Mouse (Mus musculus): Measurements from ENCODE around the gene Six5. TPM values are rescaled to one million over a fixed set of nuclear protein-coding genes. Genes with fewer than 3 reads are reported as not detected.

Gene Six5
- polyA plus RNA-seq, 1 experiment = 11.4 TPM

DNA sequence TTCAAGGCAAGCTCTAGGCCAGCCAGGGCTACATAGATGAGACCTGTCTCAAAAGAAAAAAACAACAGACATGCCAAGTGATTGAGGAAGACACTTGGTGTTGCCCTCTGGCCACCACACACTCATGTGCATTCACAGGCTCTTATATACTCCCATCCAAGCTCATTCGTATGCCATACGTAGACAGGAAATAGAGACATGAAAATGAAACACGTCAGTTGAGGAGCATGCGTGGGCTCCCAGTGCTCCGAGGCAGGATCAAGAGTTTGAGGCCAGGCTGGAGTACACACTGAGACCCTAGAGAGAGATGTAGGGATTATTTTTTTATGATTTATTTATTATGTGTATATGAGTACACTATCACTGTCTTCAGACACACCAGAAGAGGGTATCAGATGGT is 35.0 kb downstream of the Six5 start:
- TF ChIP-seq CTCF (IDR thresholded peaks at IDR 0.05; ENCODE audit: borderline replicate concordance, insufficient read depth, low read length) (no peak), POLR2A (IDR thresholded peaks at IDR 0.05; ENCODE audit: low read depth, low read length) (no peak)
- Histone ChIP-seq H3K27ac (ENCODE audit: insufficient read depth, low read length) (no peak overlapping the region), H3K4me1 (ENCODE audit: control insufficient read depth, insufficient read depth, low read length) (peaks cover 3% of the 10 kb centered on the region; the same call in 1 of the 2 replicates), H3K4me3 (ENCODE audit: insufficient read depth, low read length) (no peak overlapping the region)

DNA sequence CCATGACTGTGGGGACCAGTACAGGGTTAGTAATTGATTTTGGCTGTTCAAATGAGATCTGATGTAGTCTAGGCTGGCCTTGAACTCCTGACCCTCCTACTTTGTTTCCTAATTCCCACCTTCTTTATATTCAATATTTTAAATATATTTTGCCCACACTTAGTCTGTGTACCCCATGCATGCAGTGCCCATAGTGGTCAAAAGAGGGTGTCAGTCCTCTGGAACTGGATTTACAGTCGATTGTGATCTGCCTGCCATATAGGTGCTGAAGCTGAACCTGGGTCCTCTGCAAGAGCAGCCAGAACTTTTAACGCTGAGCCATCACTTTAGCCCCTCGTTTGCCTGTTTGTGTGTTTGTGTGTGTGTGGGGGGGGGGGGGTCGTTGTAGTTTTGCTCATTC is 36.3 kb downstream of the Six5 start:
- Histone ChIP-seq H3K27ac (ENCODE audit: insufficient read depth, low read length) (peak overlapping the region; percentile 82), H3K4me1 (ENCODE audit: control insufficient read depth, insufficient read depth, low read length) (peaks cover 3% of the 10 kb centered on the region; the same call in 1 of the 2 replicates), H3K4me3 (ENCODE audit: insufficient read depth, low read length) (peak overlapping the region; percentile 30; the same call in 1 of the 2 replicates)
- no peak for TF ChIP-seq POLR2A (IDR thresholded peaks at IDR 0.05; ENCODE audit: low read depth, low read length)

DNA sequence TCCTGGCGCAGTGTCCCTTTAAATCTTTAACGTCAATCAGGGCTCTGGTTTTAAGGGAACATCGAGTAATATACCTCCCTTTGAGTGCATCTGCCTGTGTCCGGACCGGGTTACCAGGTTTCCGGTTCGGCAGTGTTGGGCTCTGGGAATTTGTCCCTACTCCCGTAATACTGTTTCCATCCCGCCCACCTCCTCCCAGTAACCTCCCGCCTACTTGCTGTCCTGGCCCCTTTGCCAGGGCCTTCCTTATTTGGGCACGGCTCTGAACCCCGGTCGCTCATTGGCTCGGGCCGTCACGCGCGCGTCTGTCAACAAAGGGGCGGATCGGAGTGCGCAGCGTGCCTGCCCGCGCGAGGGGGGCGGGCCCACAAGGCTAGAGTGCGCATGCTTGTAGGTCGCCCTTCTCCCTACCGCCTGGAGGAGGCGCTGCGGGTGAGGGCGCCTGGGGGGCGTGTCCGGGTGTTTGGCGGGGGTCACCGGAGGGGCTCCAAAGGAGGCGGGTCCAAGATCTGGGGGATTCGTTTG is 37.0 kb downstream of the Six5 start:
- no peak for TF ChIP-seq POLR2A (IDR thresholded peaks at IDR 0.05; ENCODE audit: low read depth, low read length)
- peak; percentile 72 for TF ChIP-seq CTCF (IDR thresholded peaks at IDR 0.05; ENCODE audit: borderline replicate concordance, insufficient read depth, low read length)
- Histone ChIP-seq H3K4me3 (ENCODE audit: insufficient read depth, low read length) (peak overlapping the region; percentile 31), H3K4me1 (ENCODE audit: control insufficient read depth, insufficient read depth, low read length) (peaks cover 3% of the 10 kb centered on the region; the same call in 1 of the 2 replicates), H3K27ac (ENCODE audit: insufficient read depth, low read length) (peak overlapping the region; percentile 82)

DNA sequence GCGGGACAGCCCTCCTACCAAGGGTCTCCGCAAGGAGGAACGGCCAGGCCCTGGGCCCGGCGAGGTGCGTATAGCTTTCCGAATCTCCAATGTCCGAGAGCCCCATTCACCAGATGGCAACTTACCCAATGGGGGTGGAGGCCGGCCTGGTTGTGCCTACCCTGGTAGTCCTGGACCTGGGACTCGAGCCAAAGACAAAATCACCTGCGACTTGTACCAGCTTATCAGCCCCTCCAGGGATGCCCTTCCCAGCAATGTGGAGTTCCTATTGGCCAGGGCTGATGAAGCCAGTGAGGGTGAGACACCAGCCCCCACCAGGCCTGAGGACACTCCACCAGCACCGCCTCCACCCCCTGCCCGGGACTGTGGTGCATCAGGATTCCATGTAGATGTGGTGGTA is 41.8 kb downstream of the Six5 start:
- Histone ChIP-seq H3K4me1 (ENCODE audit: control insufficient read depth, insufficient read depth, low read length) (no peaks in the 10 kb centered on the region), H3K27ac (ENCODE audit: insufficient read depth, low read length) (no peak overlapping the region), H3K4me3 (ENCODE audit: insufficient read depth, low read length) (no peak overlapping the region)
- TF ChIP-seq POLR2A (IDR thresholded peaks at IDR 0.05; ENCODE audit: low read depth, low read length) (no peak), CTCF (IDR thresholded peaks at IDR 0.05; ENCODE audit: borderline replicate concordance, insufficient read depth, low read length) (no peak)

DNA sequence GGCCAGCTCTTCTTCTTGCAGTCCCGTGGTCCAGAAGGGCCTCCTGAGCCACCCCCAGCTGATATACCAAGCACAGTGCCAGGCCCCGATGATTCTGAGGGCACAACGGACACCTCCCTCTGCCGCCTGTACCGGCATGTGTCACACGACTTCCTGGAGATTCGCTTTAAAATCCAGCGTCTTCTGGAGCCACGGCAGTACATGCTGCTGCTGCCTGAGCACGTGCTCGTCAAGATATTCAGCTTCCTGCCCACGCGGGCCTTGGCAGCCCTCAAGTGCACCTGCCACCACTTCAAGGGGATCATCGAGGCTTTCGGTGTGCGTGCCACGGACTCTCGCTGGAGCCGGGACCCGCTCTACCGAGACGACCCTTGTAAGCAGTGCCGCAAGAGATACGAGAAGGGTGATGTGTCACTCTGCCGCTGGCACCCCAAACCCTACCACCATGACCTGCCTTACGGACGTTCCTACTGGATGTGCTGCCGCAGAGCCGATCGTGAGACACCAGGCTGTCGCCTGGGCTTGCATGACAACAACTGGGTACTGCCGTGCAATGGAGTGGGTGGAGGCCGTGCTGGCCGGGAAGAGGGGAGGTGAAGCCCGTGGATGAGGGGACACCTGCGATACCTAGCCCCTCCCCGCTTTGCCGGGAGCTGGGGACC is 42.4 kb downstream of the Six5 start:
- Histone ChIP-seq H3K27ac (ENCODE audit: insufficient read depth, low read length) (no peak overlapping the region), H3K4me3 (ENCODE audit: insufficient read depth, low read length) (no peak overlapping the region), H3K4me1 (ENCODE audit: control insufficient read depth, insufficient read depth, low read length) (no peaks in the 10 kb centered on the region)
- TF ChIP-seq POLR2A (IDR thresholded peaks at IDR 0.05; ENCODE audit: low read depth, low read length) (no peak), CTCF (IDR thresholded peaks at IDR 0.05; ENCODE audit: borderline replicate concordance, insufficient read depth, low read length) (no peak)

DNA sequence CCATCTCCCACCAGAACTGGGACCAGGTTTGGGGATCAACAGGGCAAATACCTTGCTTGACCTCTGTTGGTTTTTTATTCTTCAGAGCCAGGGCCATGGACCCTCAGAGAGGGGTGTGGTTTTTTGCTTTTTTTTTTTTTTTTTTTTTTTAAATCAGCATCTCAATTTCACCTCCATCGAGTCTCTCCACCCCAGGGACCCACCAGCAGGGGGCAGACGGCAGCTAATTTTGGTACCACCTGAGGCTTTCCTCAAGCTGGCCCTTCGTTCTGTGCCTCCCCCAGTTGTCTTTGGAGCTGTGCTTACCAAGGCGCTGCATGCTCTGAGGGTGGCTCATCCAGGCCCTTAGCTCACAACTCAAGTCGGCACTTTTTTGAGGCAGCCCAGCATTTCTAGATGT is 43.0 kb downstream of the Six5 start:
- no peak overlapping the region for H3K27ac ChIP-seq (ENCODE audit: insufficient read depth, low read length)
- no peak overlapping the region for H3K4me3 ChIP-seq (ENCODE audit: insufficient read depth, low read length)
- H3K4me1 ChIP-seq (ENCODE audit: control insufficient read depth, insufficient read depth, low read length) = no peaks in the 10 kb centered on the region
- TF ChIP-seq CTCF (IDR thresholded peaks at IDR 0.05; ENCODE audit: borderline replicate concordance, insufficient read depth, low read length) (peak; percentile 30; the same call in 1 of the 2 replicates), POLR2A (IDR thresholded peaks at IDR 0.05; ENCODE audit: low read depth, low read length) (no peak)

DNA sequence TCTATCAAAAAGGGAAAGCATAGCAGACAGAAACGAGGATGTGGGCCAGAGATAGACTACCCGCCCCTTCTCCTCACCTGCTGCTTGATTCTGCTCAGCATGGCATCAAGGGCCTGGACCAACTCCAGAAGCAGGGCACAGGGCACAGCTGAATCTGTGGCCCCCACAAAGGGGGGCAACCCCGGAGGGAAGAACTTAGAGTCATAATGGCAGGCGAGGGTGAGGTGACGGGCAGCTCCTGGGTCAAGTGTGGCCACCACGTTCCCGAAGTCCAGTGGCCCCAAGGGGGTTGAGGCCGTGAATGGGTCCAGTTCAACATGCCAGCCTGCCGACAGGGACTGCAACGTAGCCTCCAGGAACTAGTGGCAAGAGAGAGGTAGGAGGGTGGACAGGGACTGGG is 52.4 kb downstream of the Six5 start:
- Histone ChIP-seq H3K4me3 (ENCODE audit: insufficient read depth, low read length) (no peak overlapping the region), H3K27ac (ENCODE audit: insufficient read depth, low read length) (no peak overlapping the region), H3K4me1 (ENCODE audit: control insufficient read depth, insufficient read depth, low read length) (0 out of 2 replicates have a peak, but pooled peaks cover 4% of the 10 kb centered on the region)
- TF ChIP-seq CTCF (IDR thresholded peaks at IDR 0.05; ENCODE audit: borderline replicate concordance, insufficient read depth, low read length) = no peak
- no peak for TF ChIP-seq POLR2A (IDR thresholded peaks at IDR 0.05; ENCODE audit: low read depth, low read length)

DNA sequence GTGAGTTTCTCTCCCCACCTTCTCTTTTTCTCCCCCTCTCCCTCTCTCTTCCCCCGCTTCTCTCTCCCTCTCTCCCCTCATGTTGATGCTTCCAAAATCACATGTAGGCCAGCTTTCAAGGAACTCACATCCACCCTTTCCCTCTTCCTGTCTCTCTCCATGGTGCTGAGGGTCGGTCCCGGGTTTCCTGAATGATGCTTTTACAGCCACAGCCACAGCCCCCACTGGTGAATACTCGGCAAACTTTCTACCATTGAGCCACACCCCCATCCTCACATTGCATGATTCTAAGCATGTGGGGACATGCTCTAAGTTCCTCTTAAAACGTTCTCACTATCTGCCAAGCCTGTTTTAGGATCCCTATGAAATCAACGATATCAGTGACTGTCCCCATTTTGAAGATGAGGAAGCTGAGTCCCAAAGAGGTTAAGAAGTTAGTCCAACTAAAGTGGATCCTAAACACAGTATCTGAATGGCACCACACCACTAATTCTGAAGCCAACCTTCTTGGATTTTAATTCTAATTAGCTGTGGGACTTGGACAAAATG is 53.2 kb downstream of the Six5 start:
- 0 out of 2 replicates have a peak, but pooled peaks cover 4% of the 10 kb centered on the region for H3K4me1 ChIP-seq (ENCODE audit: control insufficient read depth, insufficient read depth, low read length)
- H3K4me3 ChIP-seq (ENCODE audit: insufficient read depth, low read length) = no peak overlapping the region
- TF ChIP-seq POLR2A (IDR thresholded peaks at IDR 0.05; ENCODE audit: low read depth, low read length) = no peak
- TF ChIP-seq CTCF (IDR thresholded peaks at IDR 0.05; ENCODE audit: borderline replicate concordance, insufficient read depth, low read length) = no peak
- H3K27ac ChIP-seq (ENCODE audit: insufficient read depth, low read length) = no peak overlapping the region

Other genes with a start within 250 kb of the Six5 start
- gene Pglyrp1, start 223.3 kb upstream of the Six5 start, polyA plus RNA-seq (2011; ENCODE audit: insufficient read length, low read depth, missing spikeins) = not detected in 2 replicates
- 10.1 and 10.5 TPM in 2 replicates for gene Ccdc61, start 184.2 kb upstream of the Six5 start, polyA plus RNA-seq (2011; ENCODE audit: insufficient read length, low read depth, missing spikeins)
- 0.23 and 0.30 TPM in 2 replicates for gene Nova2, start 168.7 kb upstream of the Six5 start, polyA plus RNA-seq (2011; ENCODE audit: insufficient read length, low read depth, missing spikeins)
- not detected in 2 replicates for gene Nanos2, start 107.2 kb upstream of the Six5 start, polyA plus RNA-seq (2011; ENCODE audit: insufficient read length, low read depth, missing spikeins)
- gene Mypop, start 103.3 kb upstream of the Six5 start, polyA plus RNA-seq (2011; ENCODE audit: insufficient read length, low read depth, missing spikeins) = 8.4 and 10.6 TPM in 2 replicates
- 13.2 and 15.6 TPM in 2 replicates for gene Irf2bp1, start 90.5 kb upstream of the Six5 start, polyA plus RNA-seq (2011; ENCODE audit: insufficient read length, low read depth, missing spikeins)
- gene Foxa3, start 71.1 kb upstream of the Six5 start, polyA plus RNA-seq (2011; ENCODE audit: insufficient read length, low read depth, missing spikeins) = not detected in 2 replicates
- gene Sympk, start 70.2 kb upstream of the Six5 start, polyA plus RNA-seq (2011; ENCODE audit: insufficient read length, low read depth, missing spikeins) = 72.6 and 78.3 TPM in 2 replicates
- gene Rsph6a, start 39.9 kb upstream of the Six5 start, polyA plus RNA-seq (2011; ENCODE audit: insufficient read length, low read depth, missing spikeins) = not detected in 2 replicates
- gene Dmwd, start 18.4 kb upstream of the Six5 start, polyA plus RNA-seq (2011; ENCODE audit: insufficient read length, low read depth, missing spikeins) = 39.0 and 47.0 TPM in 2 replicates
- 75.4 and 114 TPM in 2 replicates for gene Dmpk, start 10.7 kb upstream of the Six5 start, polyA plus RNA-seq (2011; ENCODE audit: insufficient read length, low read depth, missing spikeins)
- gene Gm4969, start 23.8 kb downstream of the Six5 start, polyA plus RNA-seq (2011; ENCODE audit: insufficient read length, low read depth, missing spikeins) = not detected in 2 replicates
- gene Fbxo46, start 25.3 kb downstream of the Six5 start, polyA plus RNA-seq (2011; ENCODE audit: insufficient read length, low read depth, missing spikeins) = 4.8 and 7.1 TPM in 2 replicates
- 16.3 and 19.2 TPM in 2 replicates for gene Qpctl, start 54.7 kb downstream of the Six5 start, polyA plus RNA-seq (2011; ENCODE audit: insufficient read length, low read depth, missing spikeins)
- 70.0 and 71.3 TPM in 2 replicates for gene Snrpd2, start 55.1 kb downstream of the Six5 start, polyA plus RNA-seq (2011; ENCODE audit: insufficient read length, low read depth, missing spikeins)
- gene Gipr, start 71.5 kb downstream of the Six5 start, polyA plus RNA-seq (2011; ENCODE audit: insufficient read length, low read depth, missing spikeins) = not detected in 2 replicates
- 17.3 and 23.2 TPM in 2 replicates for gene Eml2, start 81.8 kb downstream of the Six5 start, polyA plus RNA-seq (2011; ENCODE audit: insufficient read length, low read depth, missing spikeins)
- 0.17 and 0.18 TPM in 2 replicates for gene Gpr4, start 117.9 kb downstream of the Six5 start, polyA plus RNA-seq (2011; ENCODE audit: insufficient read length, low read depth, missing spikeins)
- gene Opa3, start 133.7 kb downstream of the Six5 start, polyA plus RNA-seq (2011; ENCODE audit: insufficient read length, low read depth, missing spikeins) = 21.8 and 24.4 TPM in 2 replicates
- 161 and 186 TPM in 2 replicates for gene Vasp, start 177.2 kb downstream of the Six5 start, polyA plus RNA-seq (2011; ENCODE audit: insufficient read length, low read depth, missing spikeins)
- not detected in 2 replicates for gene Ppm1n, start 185.5 kb downstream of the Six5 start, polyA plus RNA-seq (2011; ENCODE audit: insufficient read length, low read depth, missing spikeins)
- gene Rtn2, start 188.0 kb downstream of the Six5 start, polyA plus RNA-seq (2011; ENCODE audit: insufficient read length, low read depth, missing spikeins) = 6.8 and 7.8 TPM in 2 replicates
- gene Fosb, start 215.5 kb downstream of the Six5 start, polyA plus RNA-seq (2011; ENCODE audit: insufficient read length, low read depth, missing spikeins) = 2.1 and 2.7 TPM in 2 replicates